Mouse (Mus musculus): ENCODE data around the gene Esrrg.
A peak's percentile ranks its signal among the peaks of the same experiment; 100 is the strongest.

The Esrrg gene

GRCm38 (mm10) chr1:188164251-188164650, 555.7 kb downstream of the Esrrg start:
- no peak for DNase-seq

- DNase-seq: no peak
Observed at GRCm38 (mm10) chr1:188173859-188174258, 565.3 kb downstream of the Esrrg start.

- no peak for DNase-seq
Observed at GRCm38 (mm10) chr1:188182951-188183350, 574.4 kb downstream of the Esrrg start.

GRCm38 (mm10) chr1:188186440-188187117, 578.0 kb downstream of the Esrrg start:
- DNase-seq: no peak

- DNase-seq: no peak
Observed at GRCm38 (mm10) chr1:188192971-188193370, 584.4 kb downstream of the Esrrg start.

GRCm38 (mm10) chr1:188207421-188207820, 598.8 kb downstream of the Esrrg start:
- peak; percentile 54 for DNase-seq

GRCm38 (mm10) chr1:188209025-188209424, 600.4 kb downstream of the Esrrg start:
- DNase-seq: no peak

DNA sequence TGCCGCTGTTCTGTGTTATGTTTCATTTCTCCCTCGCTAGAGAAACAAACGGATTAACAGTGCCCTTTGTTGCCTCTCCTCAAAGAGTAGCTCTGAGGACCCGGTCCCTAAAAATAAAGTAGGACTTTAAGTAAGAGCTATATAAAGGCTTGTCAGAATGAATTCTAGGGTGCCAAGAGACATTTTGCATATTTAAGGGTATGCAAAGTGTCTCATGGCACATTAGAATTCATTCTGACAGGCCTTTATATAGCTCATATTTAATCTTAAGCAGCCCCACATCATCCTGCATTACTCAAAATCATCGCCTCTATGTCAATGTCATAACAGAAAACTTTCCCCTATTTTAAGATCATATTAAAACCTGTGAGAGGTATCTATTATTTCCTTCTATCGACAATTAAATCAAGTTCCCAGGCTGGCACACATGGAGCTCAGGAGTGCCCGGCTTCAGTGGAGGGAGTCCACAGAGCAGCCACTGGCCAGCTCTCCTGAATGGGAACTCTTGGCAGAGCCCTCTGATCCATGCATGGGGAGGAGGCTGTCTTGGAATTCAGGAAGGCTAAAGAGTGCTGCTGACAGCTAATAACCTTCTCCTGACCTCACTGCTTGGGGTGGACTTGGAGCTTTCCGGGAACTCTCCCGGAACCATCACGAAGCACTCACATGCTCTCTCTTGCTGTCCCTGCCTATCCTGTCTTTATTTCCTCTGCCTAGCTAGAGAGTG, 606.5 kb downstream of the Esrrg start:
- DNase-seq: peak; percentile 35

- no peak for DNase-seq
Observed at GRCm38 (mm10) chr1:188221226-188221792, 612.7 kb downstream of the Esrrg start.

- no peak for DNase-seq
Observed at GRCm38 (mm10) chr1:188233036-188233724, 624.6 kb downstream of the Esrrg start.

DNA sequence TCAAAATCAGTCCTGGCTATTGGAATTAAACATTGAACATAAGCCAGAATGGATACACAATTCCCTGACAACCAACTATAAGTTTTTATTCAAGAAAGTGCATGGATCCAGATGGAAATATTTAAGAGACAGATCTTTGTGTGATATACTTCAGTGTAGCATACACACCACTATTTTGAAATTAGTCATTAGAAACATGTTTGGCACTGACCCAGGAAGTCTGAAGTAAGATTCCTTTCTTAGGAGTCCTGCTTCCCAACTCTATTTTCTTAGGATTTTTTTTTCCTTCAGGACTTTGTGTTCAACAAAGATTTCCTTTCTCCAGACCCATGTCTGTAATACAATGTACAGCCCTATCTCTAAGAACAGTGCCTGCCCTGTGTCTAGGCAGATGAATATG, 630.0 kb downstream of the Esrrg start:
- DNase-seq: no peak

DNA sequence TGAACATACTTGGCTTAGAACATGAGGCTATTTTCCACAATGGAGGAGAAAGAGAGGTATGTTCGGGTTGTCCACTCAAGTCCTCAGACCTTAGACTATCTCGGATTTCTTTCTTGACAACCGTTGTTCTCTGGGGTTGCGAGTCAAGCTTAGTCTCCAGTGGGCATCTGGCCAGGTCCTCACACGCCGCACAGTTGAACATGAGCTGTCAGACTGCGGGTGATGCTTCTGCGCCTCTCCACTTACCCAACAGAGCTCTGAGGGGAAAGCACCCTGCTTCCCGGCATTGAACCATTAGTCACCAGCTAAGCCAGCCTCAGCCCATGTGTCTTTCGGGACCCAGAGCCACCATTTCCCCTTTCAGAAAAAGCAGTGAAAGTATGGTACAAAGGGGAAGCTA, 633.2 kb downstream of the Esrrg start:
- DNase-seq: no peak

DNA sequence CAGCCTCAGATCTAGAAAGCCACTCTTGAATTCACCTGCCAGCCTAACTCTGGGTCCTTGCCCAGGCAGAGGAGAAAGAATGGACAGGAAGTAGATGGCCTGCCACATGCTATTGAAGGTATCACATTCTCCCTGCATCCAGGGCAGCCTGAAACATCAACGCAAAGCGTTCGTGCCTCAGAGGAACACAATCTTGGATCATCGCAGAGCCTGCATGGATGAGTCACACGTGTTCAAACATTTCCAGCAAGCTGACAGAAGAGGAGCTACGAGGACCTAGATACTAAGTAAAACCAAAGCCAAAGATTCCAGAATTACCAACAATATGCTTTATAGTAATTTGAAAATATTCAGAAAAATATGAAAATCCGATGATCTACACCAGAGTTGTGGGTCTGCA, 648.9 kb downstream of the Esrrg start:
- DNase-seq: no peak

GRCm38 (mm10) chr1:188260259-188261107, 651.9 kb downstream of the Esrrg start:
- DNase-seq: no peak

GRCm38 (mm10) chr1:188261903-188262682, 653.5 kb downstream of the Esrrg start, which contains the start of gene Ush2a:
TSS of gene Ush2a (plus strand) at chr1:188262023.
- DNase-seq: no peak
